Mouse (Mus musculus) neural tube, embryonic 10.5 days (tissue): ENCODE measurements around the gene Rps15a.

ENCODE experiments used
- DNase-seq: peaks from one replicate; pipeline ENCODE4 v3.0.0-alpha.2; 2017; ENCODE audit warnings: low spot score; ENCODE audit errors: extremely low spot score

The Rps15a gene

DNA sequence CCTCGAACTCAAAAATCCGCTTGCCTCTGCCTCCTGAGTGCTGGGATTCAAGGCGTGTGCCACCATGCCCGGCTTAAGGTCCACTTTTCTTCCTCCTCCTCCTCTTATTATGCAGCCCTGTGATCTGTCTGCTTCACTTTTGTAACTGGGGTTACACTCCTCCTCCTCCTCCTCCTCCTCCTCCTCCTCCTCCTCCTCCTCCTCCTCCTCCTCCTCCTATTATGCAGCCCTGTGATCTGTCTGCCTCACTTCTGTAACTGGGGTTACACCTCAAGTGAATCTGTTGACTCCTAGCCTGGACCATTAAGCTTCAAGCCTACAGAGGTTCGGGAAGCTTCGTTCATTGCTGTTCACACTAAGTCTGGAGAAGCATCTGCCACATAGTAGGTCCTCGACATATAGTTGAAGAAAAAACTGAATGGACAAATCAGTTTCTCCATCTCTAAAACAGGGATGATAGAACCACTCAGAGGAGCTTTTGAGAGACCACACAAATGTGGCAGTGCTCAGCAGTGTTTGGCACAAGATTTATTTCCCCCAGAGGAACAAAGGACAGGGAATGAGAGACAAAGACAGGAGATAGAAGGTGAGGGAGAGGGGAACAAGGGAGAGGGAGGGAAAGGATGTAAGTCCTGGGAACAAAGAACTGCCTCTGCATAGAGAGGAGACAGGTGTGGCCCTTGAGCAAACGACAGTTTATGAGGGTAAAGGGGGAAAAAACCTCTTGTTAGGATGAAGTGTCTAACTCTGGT lies 975 bp upstream of the Rps15a start:
- peak; percentile 34 for DNase-seq

DNA sequence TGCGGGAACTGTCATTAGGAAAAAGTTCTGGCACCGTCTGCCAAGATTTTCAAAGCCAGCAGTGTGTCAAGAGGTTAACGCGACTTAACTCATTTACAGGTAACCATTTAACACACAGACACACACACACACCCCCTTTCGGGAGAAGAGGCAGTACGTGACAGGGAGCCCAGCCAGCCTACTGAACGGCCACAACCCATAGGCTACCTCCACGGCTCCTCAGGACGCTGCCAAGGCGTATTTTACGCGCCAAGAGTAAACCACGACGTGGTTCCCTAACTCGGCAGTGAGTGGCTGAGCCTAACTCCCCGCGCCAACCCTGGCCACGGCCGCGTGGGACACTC lies 483 bp downstream of the Rps15a start:
- no peak for DNase-seq

DNA sequence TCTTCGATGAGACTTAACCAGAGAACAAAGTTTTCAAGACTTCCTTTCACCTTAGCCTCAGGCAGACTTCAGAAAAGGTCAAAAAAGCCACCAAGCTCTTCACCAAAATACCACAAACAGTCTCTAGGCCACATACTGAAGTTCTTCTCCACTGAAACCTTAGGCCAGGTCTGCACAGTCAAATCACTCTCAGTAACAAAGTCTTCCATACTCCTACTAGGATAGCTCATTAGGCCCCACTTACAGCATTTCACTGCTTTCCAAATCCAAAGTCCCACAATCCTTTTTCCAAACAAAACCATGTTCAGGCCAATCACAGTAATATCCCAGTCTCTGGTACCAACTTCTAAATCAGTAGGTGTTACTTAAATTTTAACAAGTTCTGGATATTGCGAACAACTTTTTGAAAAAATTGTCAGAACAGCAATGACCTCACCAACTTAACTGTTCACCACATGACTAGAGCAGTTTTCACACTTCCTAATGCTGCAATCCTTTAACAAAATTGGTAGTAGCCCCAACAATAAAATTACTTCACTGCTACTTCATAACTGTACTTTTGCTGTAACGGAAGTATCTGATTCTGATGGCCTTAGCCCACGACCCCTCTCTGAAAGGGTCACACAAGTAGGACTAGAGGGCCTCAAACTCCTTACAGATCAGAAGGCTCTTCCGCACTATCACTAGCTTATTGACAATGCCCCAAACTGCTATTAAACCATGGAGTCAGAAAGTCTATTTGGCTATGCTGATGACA lies 2.3 kb downstream of the Rps15a start:
- no peak for DNase-seq

DNA sequence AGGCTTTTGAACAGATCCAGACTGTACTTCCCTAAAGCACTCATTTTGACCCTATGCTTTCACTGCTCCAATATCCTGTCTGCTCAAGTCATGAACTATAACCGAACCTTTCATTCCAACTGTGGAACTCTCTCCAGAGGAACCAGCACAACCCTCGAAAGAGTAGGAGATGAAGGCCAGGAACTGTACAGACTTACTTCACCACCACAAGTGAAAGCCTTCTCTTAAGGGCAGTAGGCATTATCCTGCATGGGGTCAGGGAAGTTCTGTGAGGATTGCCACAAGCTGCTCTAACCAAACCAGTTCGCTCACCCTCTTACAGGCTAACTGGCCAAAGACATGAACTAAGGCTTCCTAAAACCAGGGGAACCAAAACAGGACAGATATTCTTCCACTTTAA lies 4.9 kb downstream of the Rps15a start:
- DNase-seq, result no peak

DNA sequence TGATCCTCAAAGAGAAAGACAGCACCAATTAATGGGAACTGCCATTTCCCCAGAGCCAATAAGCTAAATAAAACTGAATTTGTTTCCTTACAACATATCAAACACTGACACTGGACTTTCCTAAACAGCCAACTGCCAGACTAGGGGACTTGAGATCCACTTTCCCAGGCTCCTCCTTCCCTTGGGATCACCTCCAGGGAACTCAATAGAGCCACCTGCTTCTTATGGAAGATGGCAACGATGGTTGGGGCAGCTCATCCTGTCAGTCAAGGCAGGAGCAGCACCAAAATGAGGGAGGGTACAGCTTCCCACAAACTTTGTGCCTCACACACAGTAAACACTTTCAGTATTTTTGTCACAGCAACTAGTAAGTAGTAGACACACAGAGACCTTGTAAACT lies 8.3 kb downstream of the Rps15a start:
- no peak for DNase-seq

DNA sequence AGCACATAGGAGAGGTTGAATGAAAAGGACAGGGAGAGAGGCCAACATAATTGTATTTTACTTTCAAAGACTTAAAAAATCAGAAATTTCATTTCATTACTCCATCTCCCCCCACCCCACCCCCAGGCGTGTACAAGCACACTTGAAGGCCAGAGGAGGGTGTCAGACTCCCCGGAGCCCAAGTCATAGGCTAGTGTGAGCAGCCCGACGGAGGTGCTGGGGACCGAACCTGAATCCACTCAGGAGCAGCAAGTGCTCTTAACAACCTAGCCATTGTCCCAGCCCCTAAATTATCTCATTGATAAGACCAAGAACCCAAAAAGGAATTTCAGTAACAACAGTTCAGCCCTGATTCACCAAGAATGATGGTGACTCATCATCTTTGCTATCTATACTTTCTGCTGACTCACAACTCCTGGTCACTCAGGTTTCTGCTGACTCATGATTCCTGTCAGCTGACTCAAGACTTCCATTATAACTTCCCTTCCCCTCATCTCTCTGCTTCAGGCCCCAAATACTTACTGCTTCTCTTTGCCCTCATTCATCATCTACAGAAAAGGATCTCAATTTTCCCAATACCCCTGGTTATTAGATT lies 11.4 kb downstream of the Rps15a start:
- no peak for DNase-seq

DNA sequence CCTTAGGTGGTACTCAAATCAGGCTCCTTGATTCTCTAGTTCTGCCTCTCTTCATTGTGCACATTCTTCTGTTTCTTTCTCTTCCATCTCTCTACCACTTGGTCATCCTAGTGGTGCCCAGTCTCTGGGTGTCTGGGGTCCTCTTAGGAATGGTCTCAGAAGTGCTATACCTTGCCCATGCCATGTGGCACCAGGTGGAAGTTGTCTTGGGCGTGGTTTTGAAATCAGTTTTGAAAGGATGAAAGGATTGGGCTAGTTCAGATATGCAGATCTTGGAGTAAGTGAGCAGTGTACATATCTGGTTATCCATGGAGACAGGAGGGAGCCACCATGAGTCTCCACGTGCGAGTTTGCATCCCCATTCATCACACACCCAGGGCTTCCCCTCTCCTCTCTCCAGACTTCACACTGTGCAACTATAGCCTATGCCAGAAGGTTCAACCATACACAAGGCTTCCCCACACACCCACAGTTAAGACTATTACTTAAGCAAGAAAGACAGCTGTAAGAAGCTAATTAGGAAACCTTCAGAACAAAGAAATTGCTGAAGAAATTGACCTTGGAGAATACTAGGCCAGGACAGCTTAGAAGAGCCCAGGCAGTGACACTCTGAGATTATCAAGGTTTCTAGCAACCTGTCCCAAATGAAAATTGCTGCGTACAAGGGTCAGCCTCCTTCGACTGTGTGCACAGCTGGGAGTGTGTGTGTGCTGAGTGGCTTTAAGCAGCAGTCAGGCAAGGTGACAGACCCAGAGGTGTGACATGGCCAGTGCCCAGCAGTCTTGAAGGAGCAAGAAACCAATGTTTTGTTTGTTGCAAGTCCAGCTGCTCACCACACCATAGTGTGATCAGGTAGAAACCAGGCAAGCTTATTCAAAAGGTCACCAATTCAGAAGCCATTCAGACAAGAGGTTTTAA lies 12.3 kb downstream of the Rps15a start:
- DNase-seq, result peak; percentile 32

DNA sequence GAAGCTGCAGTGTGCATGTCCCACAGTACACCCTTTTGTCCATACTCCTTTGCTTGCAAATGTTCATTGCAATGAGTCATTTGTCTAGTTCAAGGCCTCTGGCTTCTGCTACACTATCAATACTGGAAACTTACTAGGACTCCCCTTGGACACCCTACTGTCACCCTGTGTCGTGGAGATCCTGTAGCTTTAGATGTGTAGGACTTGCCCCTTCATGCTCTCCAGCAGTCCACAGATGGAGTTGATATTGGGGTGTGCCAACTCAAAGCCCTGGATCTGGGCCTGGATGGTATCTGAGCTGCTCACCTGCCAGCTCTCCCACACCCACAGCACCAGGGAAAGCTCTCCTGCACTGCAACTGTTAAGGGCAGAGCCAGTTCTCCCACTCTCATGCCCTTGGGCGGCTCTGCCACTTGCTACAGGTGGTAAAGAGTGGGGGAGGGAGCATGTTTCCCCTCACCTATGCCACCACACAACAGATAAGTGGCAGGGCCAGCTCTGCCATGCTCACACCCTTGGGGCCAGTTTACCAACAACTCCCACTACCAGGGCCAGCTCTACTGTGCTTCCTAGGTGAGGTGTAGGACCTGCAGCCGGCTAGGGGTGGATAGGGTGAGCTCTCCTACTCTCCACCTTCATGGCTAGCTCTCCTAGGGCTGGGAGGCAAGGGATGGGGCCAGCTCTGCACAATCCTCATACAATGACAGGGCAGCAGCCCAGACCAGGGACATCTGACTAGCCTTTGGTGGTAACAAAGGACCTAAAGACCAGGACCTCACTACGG lies 13.1 kb downstream of the Rps15a start:
- peak; percentile 42 for DNase-seq

DNA sequence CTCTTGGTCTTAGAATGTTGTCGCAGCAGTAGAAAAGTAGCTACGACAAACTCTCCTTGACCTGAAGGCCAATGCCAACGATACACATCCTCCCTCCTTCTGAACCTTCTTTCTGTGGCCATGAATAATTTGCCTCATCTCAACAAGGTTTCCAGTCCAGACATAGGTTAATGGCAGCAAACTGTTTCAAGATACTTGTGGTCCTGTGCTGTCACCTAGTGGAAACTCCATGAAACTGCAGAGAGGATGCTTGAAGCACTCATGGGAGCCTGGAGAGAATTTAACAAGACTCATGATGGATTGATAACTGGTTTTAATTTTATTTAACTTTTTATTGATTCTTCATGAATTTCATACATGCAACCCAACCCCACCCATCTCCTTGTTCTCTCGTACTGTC lies 13.8 kb downstream of the Rps15a start:
- peak; percentile 37 for DNase-seq

DNA sequence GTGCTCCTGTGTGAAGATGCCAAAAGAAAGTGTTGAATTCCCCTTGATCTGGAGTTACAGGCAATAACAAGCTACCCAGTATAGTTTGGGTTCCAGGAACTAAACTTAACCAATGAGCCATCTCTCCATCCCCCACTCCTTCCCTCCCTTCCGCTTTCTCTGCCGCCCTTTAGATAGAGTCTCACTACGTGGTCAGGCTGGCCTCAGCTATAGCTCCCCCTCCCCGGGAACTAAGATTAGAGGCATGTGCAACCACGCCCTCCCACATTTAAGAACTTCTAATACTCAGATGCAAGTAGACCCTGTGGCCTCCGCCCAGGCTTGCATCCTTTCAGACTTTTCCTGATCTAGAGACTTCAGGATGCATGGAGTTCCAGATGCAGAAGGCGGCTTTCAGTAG lies 18.4 kb downstream of the Rps15a start:
- DNase-seq, result no peak

DNA sequence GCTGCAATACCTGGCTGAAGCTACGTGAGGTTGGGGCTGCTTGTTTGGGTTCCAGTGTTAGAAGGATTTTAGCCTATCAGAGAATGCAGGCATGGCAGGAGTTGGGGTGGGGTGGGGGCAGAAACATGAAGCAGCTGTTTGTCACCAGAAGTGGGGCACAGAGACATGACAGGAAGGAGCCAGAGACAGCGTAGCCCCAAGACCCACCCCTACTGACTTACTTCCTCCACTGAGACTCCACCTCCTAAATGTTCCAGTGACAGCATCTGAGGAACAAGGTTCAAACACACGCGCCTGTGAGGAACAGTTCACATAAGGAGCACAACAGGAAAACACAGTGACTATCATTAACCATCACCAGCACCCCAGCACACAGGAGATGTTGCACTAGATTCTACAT lies 36.0 kb downstream of the Rps15a start:
- no peak for DNase-seq

DNA sequence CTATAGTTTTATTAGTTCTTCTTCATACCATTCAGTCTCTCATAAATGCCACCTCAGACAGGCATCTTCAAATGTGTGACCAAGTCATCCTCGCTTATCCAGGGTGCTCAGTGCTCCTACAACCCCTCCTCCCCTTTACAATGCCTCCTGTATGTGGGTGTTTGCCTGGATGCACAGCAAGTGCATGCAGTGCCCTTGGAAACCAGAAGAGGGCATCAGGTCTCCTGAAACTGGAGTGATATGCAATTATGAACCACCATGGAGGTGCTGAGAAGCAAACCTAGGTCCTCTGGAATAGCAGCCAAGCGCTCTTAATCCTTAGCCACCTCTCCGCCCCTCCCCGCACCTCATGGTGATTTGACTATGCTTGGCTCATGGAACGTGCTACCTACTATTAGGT lies 36.9 kb downstream of the Rps15a start:
- no peak for DNase-seq

DNA sequence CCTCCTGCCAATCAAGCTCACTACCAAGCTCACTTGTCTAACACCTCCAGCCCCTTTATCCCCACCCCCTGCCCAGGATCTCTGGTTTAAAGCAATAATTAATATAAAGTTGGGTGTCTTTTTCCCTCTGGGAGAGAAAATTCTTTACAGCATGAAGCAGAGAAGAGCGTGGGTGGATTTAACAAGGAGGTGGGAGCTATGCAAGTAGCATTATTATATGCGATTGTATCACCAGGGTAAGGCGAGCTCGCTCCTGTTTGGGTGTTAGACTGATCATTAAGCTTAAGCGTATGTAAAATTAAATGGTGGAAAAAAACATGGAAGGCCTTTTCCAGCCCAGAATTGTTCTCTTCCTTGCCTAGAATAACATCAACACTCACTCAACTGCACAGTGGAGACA lies 48.7 kb downstream of the Rps15a start:
- no peak for DNase-seq

DNA sequence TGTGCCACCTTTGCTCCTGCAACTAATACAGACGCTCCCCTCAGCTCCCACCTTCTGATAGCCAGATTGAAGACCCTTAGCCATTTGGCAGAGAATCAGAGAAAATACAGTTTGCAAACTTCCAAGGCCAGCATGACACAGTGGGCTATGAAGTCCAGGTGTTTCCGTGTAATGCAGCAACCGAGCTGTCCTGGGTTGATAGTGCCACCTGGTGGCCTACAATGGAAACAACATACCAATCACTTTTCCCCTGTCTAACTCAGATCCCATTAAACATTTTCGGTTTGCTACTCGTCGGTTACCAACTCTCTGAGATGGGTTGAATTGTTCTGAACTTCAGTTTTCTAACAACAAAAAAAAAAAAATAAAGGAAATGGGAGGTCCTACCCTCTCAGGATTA lies 59.7 kb downstream of the Rps15a start:
- DNase-seq, result no peak
